Mouse (Mus musculus) CH12.LX (cell line): ENCODE measurements around the gene Skor1. TPM values are rescaled to one million over a fixed set of nuclear protein-coding genes. Genes with fewer than 3 reads are reported as not detected.

Experiments
- DNase-seq: peaks from one replicate; pipeline ENCODE4 v3.0.0-alpha.2; 2013; ENCODE audit errors: extremely low read depth
- H3K27ac ChIP-seq: 2 replicates; pipeline ENCODE4 v1.5.1; 2012; ENCODE audit warnings: low read depth, mild to moderate bottlenecking, control low read depth, moderate library complexity; ENCODE audit not compliant: insufficient read depth
- H3K27me3 ChIP-seq: replicated peaks from 2 replicates; pipeline ENCODE3; 2012; ENCODE audit warnings: inconsistent platforms
- H3K36me3 ChIP-seq, 2 experiments: replicated peaks in 1 of 2; 2 replicates each; pipeline versions ENCODE3 to v1.6.1; 2012; ENCODE audit warnings: inconsistent platforms in 1 of 2, low read length in 1 of 2, mild to moderate bottlenecking in 1 of 2, mixed read lengths in 1 of 2, moderate library complexity in 1 of 2; ENCODE audit not compliant: control insufficient read depth in 1 of 2, insufficient read depth in 1 of 2
- H3K4me1 ChIP-seq, 2 experiments: 2 replicates each; pipeline ENCODE4 v1.6.1; 2012; ENCODE audit warnings: inconsistent platforms in 1 of 2, moderate library complexity in 1 of 2; ENCODE audit not compliant: insufficient read depth in 2 of 2, control insufficient read depth in 1 of 2
- H3K4me2 ChIP-seq: 2 replicates; pipeline ENCODE4 v1.6.1; 2012; ENCODE audit warnings: low read depth, mild to moderate bottlenecking, control low read depth; ENCODE audit not compliant: poor library complexity, insufficient read depth, severe bottlenecking
- H3K4me3 ChIP-seq, 3 experiments: fragments of 150-350 bp in 1 of 3; sonication (generic) in 1 of 3; replicated peaks in 1 of 3; 2 replicates each; pipeline versions ENCODE3 to v1.5.1; 2011 to 2012; ENCODE audit warnings: low read depth in 2 of 3, low read length in 2 of 3, mild to moderate bottlenecking in 2 of 3, moderate library complexity in 2 of 3, control low read depth in 1 of 3, improper control_type of control experiment in 1 of 3, inconsistent platforms in 1 of 3, mixed read lengths in 1 of 3; ENCODE audit not compliant: poor library complexity in 1 of 3
- H3K79me2 ChIP-seq: replicated peaks from 2 replicates; pipeline ENCODE4 v1.6.1; 2012; ENCODE audit warnings: mild to moderate bottlenecking, moderate library complexity; ENCODE audit not compliant: control insufficient read depth, poor library complexity, insufficient read depth, severe bottlenecking; ENCODE audit errors: extremely low read depth
- H3K9ac ChIP-seq: 2 replicates; pipeline ENCODE4 v1.6.1; 2012; ENCODE audit warnings: low read depth, mild to moderate bottlenecking, control low read depth, moderate library complexity; ENCODE audit not compliant: insufficient read depth
- H3K9me3 ChIP-seq: replicated peaks from 2 replicates; pipeline ENCODE3; 2012; ENCODE audit warnings: low read length, inconsistent platforms, mixed read lengths
- BHLHE40 ChIP-seq: IDR thresholded peaks from 2 replicates; pipeline ENCODE4 v1.6.1; 2011; ENCODE audit warnings: mild to moderate bottlenecking, low read depth, low read length, improper control_type of control experiment
- CHD1 ChIP-seq: IDR thresholded peaks from 2 replicates; pipeline ENCODE4 v1.6.1; 2012; ENCODE audit warnings: low read depth, low read length, improper control_type of control experiment, inconsistent platforms
- CHD2 ChIP-seq: IDR thresholded peaks from 2 replicates; pipeline ENCODE4 v1.6.1; 2011; ENCODE audit warnings: low read length, improper control_type of control experiment
- CTCF ChIP-seq, 2 experiments: IDR thresholded peaks in 1 of 2; conservative IDR thresholded peaks in 1 of 2; 2 replicates each; pipeline ENCODE4 v1.5.1; 2011 to 2012; ENCODE audit warnings: low read depth in 2 of 2, low read length in 2 of 2, improper control_type of control experiment in 1 of 2, inconsistent platforms in 1 of 2, mild to moderate bottlenecking in 1 of 2, moderate library complexity in 1 of 2
- E2F4 ChIP-seq: IDR thresholded peaks from 2 replicates; pipeline ENCODE4 v1.6.1; 2011; ENCODE audit warnings: low read depth, low read length, improper control_type of control experiment; ENCODE audit not compliant: insufficient replicate concordance
- ETS1 ChIP-seq: conservative IDR thresholded peaks from 2 replicates; pipeline ENCODE4 v1.6.1; 2012; ENCODE audit warnings: low read depth, mild to moderate bottlenecking, inconsistent platforms, low read length, improper control_type of control experiment, moderate library complexity
- JUN ChIP-seq: IDR thresholded peaks from 2 replicates; pipeline ENCODE4 v1.6.1; 2011; ENCODE audit warnings: low read depth, mild to moderate bottlenecking, low read length, improper control_type of control experiment, moderate library complexity; ENCODE audit not compliant: insufficient read depth
- JUND ChIP-seq: conservative IDR thresholded peaks from 2 replicates; pipeline ENCODE4 v1.6.1; 2011; ENCODE audit warnings: low read depth, low read length, improper control_type of control experiment
- KAT2A ChIP-seq: IDR thresholded peaks from 2 replicates; pipeline ENCODE4 v1.6.1; 2012; ENCODE audit warnings: low read length, improper control_type of control experiment, inconsistent platforms; ENCODE audit not compliant: insufficient replicate concordance
- MAX ChIP-seq: IDR thresholded peaks from 2 replicates; pipeline ENCODE4 v1.6.1; 2011; ENCODE audit warnings: low read length, improper control_type of control experiment
- MAZ ChIP-seq: IDR thresholded peaks from 2 replicates; pipeline ENCODE4 v1.6.1; 2012; ENCODE audit warnings: low read depth, mild to moderate bottlenecking, inconsistent platforms, low read length, improper control_type of control experiment, moderate library complexity
- MYC ChIP-seq: IDR thresholded peaks from 2 replicates; pipeline ENCODE4 v1.6.1; 2011; ENCODE audit warnings: low read depth, mild to moderate bottlenecking, improper control_type of control experiment, low read length
- NELFE ChIP-seq: IDR thresholded peaks from 2 replicates; pipeline ENCODE4 v1.6.1; 2011; ENCODE audit warnings: low read depth, low read length, improper control_type of control experiment
- POLR2A ChIP-seq: IDR thresholded peaks from 2 replicates; pipeline ENCODE4 v1.6.1; 2011; ENCODE audit warnings: low read depth, mild to moderate bottlenecking, improper control_type of control experiment, low read length
- POLR2AphosphoS2 ChIP-seq: IDR thresholded peaks from 2 replicates; pipeline ENCODE4 v1.6.1; 2011; ENCODE audit warnings: low read depth, low read length, improper control_type of control experiment
- RAD21 ChIP-seq: IDR thresholded peaks from 2 replicates; pipeline ENCODE4 v1.6.1; 2011; ENCODE audit warnings: low read depth, mild to moderate bottlenecking, low read length, improper control_type of control experiment, moderate library complexity
- SMC3 ChIP-seq: IDR thresholded peaks from 2 replicates; pipeline ENCODE4 v1.6.1; 2011; ENCODE audit warnings: low read depth, low read length, improper control_type of control experiment
- USF1 ChIP-seq: IDR thresholded peaks from 2 replicates; pipeline ENCODE4 v1.6.1; 2014; ENCODE audit warnings: low read depth, mild to moderate bottlenecking, inconsistent platforms, low read length, improper control_type of control experiment
- USF2 ChIP-seq: conservative IDR thresholded peaks from 2 replicates; pipeline ENCODE4 v1.6.1; 2011; ENCODE audit warnings: low read depth, low read length, improper control_type of control experiment
- ZC3H11A ChIP-seq: IDR thresholded peaks from 2 replicates; pipeline ENCODE4 v1.6.1; 2012; ENCODE audit warnings: low read depth, mild to moderate bottlenecking, inconsistent platforms, low read length, improper control_type of control experiment
- ZMIZ1 ChIP-seq: IDR thresholded peaks from 2 replicates; pipeline ENCODE4 v1.6.1; 2012; ENCODE audit warnings: low read depth, mild to moderate bottlenecking, inconsistent platforms, low read length, improper control_type of control experiment
- ZNF384 ChIP-seq: IDR thresholded peaks from 2 replicates; pipeline ENCODE4 v1.6.1; 2012; ENCODE audit warnings: low read depth, low read length, improper control_type of control experiment, inconsistent platforms
- dilution Hi-C: fragments of 300-500 bp; cut with MboI; formaldehyde crosslinking; loops from 2 replicates; pipeline ENCODE4 v1.14.3; 2020; ENCODE audit warnings: low sequenced_read_pairs; ENCODE audit not compliant: extremely low pct_unique_long_range_greater_than_20kb, extremely low pct_ligation_motif_present
- in situ Hi-C: fragments of 300-500 bp; cut with MboI; formaldehyde crosslinking; loops from 3 replicates; pipeline ENCODE4 v1.14.3; 2019; ENCODE audit warnings: low sequenced_read_pairs, low pct_ligation_motif_present, low pct_unique_long_range_greater_than_20kb, mixed read lengths
- polyA plus RNA-seq: library from polyadenylated mRNA; unstranded; fragments of >175 nt; gene quantifications from 2 replicates; pipeline ENCODE4 v1.2.1, GENCODE M21; 2012; ENCODE audit warnings: low read depth; ENCODE audit not compliant: insufficient read length
- total RNA-seq, 2 experiments: library from RNA; depleted of rRNA; stranded (reverse); fragments of 300-350 nt in 1 of 2; fragments of >200 nt in 1 of 2; gene quantifications; 2 replicates each; pipeline ENCODE4 v1.2.3; 2012 to 2014

Skor1 gene
- total and polyA plus RNA-seq, 3 experiments: not detected

GRCm38 (mm10) chr9:63142335-63143036, 6.3 kb downstream of the Skor1 start:
- no peak for TF ChIP-seq RAD21
- TF ChIP-seq E2F4: no peak
- TF ChIP-seq JUN: no peak
- no peak for TF ChIP-seq SMC3
- TF ChIP-seq POLR2A: no peak
- no peak for TF ChIP-seq NELFE
- TF ChIP-seq USF1: no peak
- no peak for TF ChIP-seq MAZ
- no peak for TF ChIP-seq ZNF384
- TF ChIP-seq ZC3H11A: no peak
- no peak for TF ChIP-seq CHD2
- TF ChIP-seq USF2: no peak
- no peak for TF ChIP-seq MAX
- TF ChIP-seq MYC: no peak
- TF ChIP-seq, all 38 proteins: peak for 0
- Histone ChIP-seq H3K4me2 (no peak overlapping the region), H3K4me1 (peaks cover 0 to 5% of the 10 kb centered on the region in 2 experiments; a peak in 2 of 4 replicates), H3K9ac (no peak overlapping the region), H3K27me3 (no peaks in the 10 kb centered on the region), H3K9me3 (peaks cover 59% of the 10 kb centered on the region), H3K79me2 (no peaks in the 10 kb centered on the region), H3K4me3 (no peak overlapping the region), H3K36me3 (no peaks in the 10 kb centered on the region), H3K27ac (no peak overlapping the region)
- in situ Hi-C loops (no loop called here), dilution Hi-C loops (no loop called here)
- no peak for DNase-seq

- H3K9me3 ChIP-seq: peaks cover 53% of the 10 kb centered on the region
- no peak for DNase-seq
- H3K27ac ChIP-seq: no peak overlapping the region
- no peak overlapping the region for H3K9ac ChIP-seq
- no peaks in the 10 kb centered on the region for H3K79me2 ChIP-seq
- in situ Hi-C loops (no loop called here), dilution Hi-C loops (no loop called here)
- no peak overlapping the region for H3K4me3 ChIP-seq
- no peak for TF ChIP-seq KAT2A
- no peak for TF ChIP-seq CTCF (conservative IDR thresholded peaks at IDR 0.05 in 1 of 2, IDR thresholded peaks at IDR 0.05 in 1 of 2; ENCODE audit: low read depth in 2 of 2, low read length in 2 of 2)
- no peak for TF ChIP-seq CHD1
- TF ChIP-seq BHLHE40: no peak
- no peak for TF ChIP-seq POLR2AphosphoS2
- TF ChIP-seq MAZ: no peak
- no peak for TF ChIP-seq MYC
- no peak for TF ChIP-seq ZC3H11A
- TF ChIP-seq JUND: no peak
- TF ChIP-seq JUN: no peak
- no peak for TF ChIP-seq ZMIZ1
- TF ChIP-seq ETS1: no peak
- peaks cover 0 to 12% of the 10 kb centered on the region in 2 experiments; a peak in 2 of 4 replicates for H3K4me1 ChIP-seq
- H3K4me2 ChIP-seq: no peak overlapping the region
- no peaks in the 10 kb centered on the region for H3K27me3 ChIP-seq
- H3K36me3 ChIP-seq: no peaks in the 10 kb centered on the region
Observed at GRCm38 (mm10) chr9:63141641-63142334, 7.0 kb downstream of the Skor1 start.
